Mouse (Mus musculus) spleen, postnatal 10 days (tissue): ENCODE results near the gene Tiam1.

Source experiments
- DNase-seq, 2 experiments: peaks; one replicate each; pipeline ENCODE4 v3.0.0; 2021 to 2022; ENCODE audit warnings: low spot score in 2 of 2

Tiam1 gene

GRCm38 (mm10) chr16:89912686-89913375 lies 230.7 kb downstream of the Tiam1 start:
- DNase-seq: no peak

GRCm38 (mm10) chr16:89909393-89910068 lies 234.0 kb downstream of the Tiam1 start:
- no peak for DNase-seq

GRCm38 (mm10) chr16:89907651-89908050 lies 235.9 kb downstream of the Tiam1 start:
- no peak for DNase-seq

GRCm38 (mm10) chr16:89906909-89907308 lies 236.7 kb downstream of the Tiam1 start:
- DNase-seq: no peak

- no peak for DNase-seq
Measured at GRCm38 (mm10) chr16:89905730-89906305, 237.8 kb downstream of the Tiam1 start.

- DNase-seq: no peak
Measured at GRCm38 (mm10) chr16:89904121-89904520, 239.4 kb downstream of the Tiam1 start.

- DNase-seq: no peak
Measured at GRCm38 (mm10) chr16:89902578-89903304, 240.8 kb downstream of the Tiam1 start.

GRCm38 (mm10) chr16:89900681-89901080 lies 242.9 kb downstream of the Tiam1 start:
- DNase-seq: no peak

- DNase-seq: no peak
Measured at GRCm38 (mm10) chr16:89899192-89899591, 244.4 kb downstream of the Tiam1 start.

- no peak for DNase-seq
Measured at GRCm38 (mm10) chr16:89898299-89898625, 245.3 kb downstream of the Tiam1 start.

- DNase-seq: no peak
Measured at GRCm38 (mm10) chr16:89897547-89898298, 245.8 kb downstream of the Tiam1 start.

GRCm38 (mm10) chr16:89896885-89897546 lies 246.6 kb downstream of the Tiam1 start:
- DNase-seq: no peak

- peak; percentile 28 to 57 for DNase-seq
Measured at GRCm38 (mm10) chr16:89896392-89896791, 247.2 kb downstream of the Tiam1 start.

GRCm38 (mm10) chr16:89895283-89895682 lies 248.3 kb downstream of the Tiam1 start:
- DNase-seq: no peak

GRCm38 (mm10) chr16:89894816-89895215 lies 248.8 kb downstream of the Tiam1 start:
- no peak for DNase-seq

- DNase-seq: no peak
Measured at GRCm38 (mm10) chr16:89890515-89891189, 252.9 kb downstream of the Tiam1 start.

- no peak for DNase-seq
Measured at GRCm38 (mm10) chr16:89889890-89890462, 253.6 kb downstream of the Tiam1 start.

GRCm38 (mm10) chr16:89886561-89886960 lies 257.0 kb downstream of the Tiam1 start:
- no peak for DNase-seq

- DNase-seq: no peak
Measured at GRCm38 (mm10) chr16:89885661-89886060, 257.9 kb downstream of the Tiam1 start.

- DNase-seq: no peak
Measured at GRCm38 (mm10) chr16:89883897-89884296, 259.7 kb downstream of the Tiam1 start.
